Mouse (Mus musculus) hindbrain, embryonic 11.5 days (tissue): ENCODE data around the gene Slc25a12. TPM values are rescaled to one million over a fixed set of nuclear protein-coding genes. Genes with fewer than 3 reads are reported as not detected.

Experiments used
- polyA plus RNA-seq: library from polyadenylated mRNA; unstranded; fragments of >200 nt; fragmentation: Nextera tagmentation; extraction: Ambion mirVana; gene quantifications from 2 replicates; pipeline ENCODE4 v1.2.1, GENCODE M21; 2014

Gene Slc25a12
- polyA plus RNA-seq, 1 experiment from 2014 or later = 41.5 TPM

Other genes starting within 250 kb of the Slc25a12 start
- 0.34 and 0.54 TPM in 2 replicates for gene Cybrd1, start 249.8 kb downstream of the Slc25a12 start, polyA plus RNA-seq
- gene Dync1i2, start 156.0 kb downstream of the Slc25a12 start, polyA plus RNA-seq = 166 and 195 TPM in 2 replicates
- 161 and 166 TPM in 2 replicates for gene Hat1, start 21.2 kb upstream of the Slc25a12 start, polyA plus RNA-seq
- 29.9 and 38.0 TPM in 2 replicates for gene Metap1d, start 85.5 kb upstream of the Slc25a12 start, polyA plus RNA-seq
- gene Dlx1, start 160.4 kb upstream of the Slc25a12 start, polyA plus RNA-seq = 1.6 and 2.1 TPM in 2 replicates
- gene Dlx2, start 179.0 kb upstream of the Slc25a12 start, polyA plus RNA-seq = 1.9 and 2.2 TPM in 2 replicates